Mouse (Mus musculus) embryonic facial prominence, embryonic 15.5 days (tissue): ENCODE measurements around the gene Ston2. TPM values are rescaled to one million over a fixed set of nuclear protein-coding genes. Genes with fewer than 3 reads are reported as not detected.
"Not testable (repeated sequence)": the region's sequence is repeated elsewhere in the genome, so short reads cannot be mapped to it uniquely, and the experiment has no call there.

Source experiments
- ATAC-seq: fragments of 200-750 bp; cut with Nextera tagmentation; 2 replicates; pipeline ENCODE4 v1.8.0; 2017; ENCODE audit warnings: low read depth, moderate TSS enrichment; ENCODE audit not compliant: insufficient number of reproducible peaks, low FRiP score, low TSS enrichment
- H3K27ac ChIP-seq: fragments of 300-500 bp; sonication (generic); replicated peaks from 2 replicates; pipeline ENCODE4 v1.5.1; 2015; ENCODE audit warnings: mild to moderate bottlenecking, inconsistent platforms
- H3K27me3 ChIP-seq: fragments of 300-500 bp; sonication (generic); 2 replicates; pipeline ENCODE4 v1.6.1; 2015; ENCODE audit warnings: inconsistent platforms
- H3K36me3 ChIP-seq: fragments of 300-500 bp; sonication (generic); 2 replicates; pipeline ENCODE4 v1.6.1; 2015; ENCODE audit warnings: mild to moderate bottlenecking, inconsistent platforms
- H3K4me1 ChIP-seq: fragments of 300-500 bp; sonication (generic); 2 replicates; pipeline ENCODE4 v1.6.1; 2015; ENCODE audit warnings: inconsistent platforms
- H3K4me2 ChIP-seq: fragments of 300-500 bp; sonication (generic); replicated peaks from 2 replicates; pipeline ENCODE4 v1.6.1; 2015; ENCODE audit warnings: mild to moderate bottlenecking, inconsistent platforms
- H3K4me3 ChIP-seq: fragments of 300-500 bp; sonication (generic); replicated peaks from 2 replicates; pipeline ENCODE4 v1.5.1; 2015; ENCODE audit warnings: mild to moderate bottlenecking, inconsistent platforms
- H3K9ac ChIP-seq: fragments of 300-500 bp; sonication (generic); 2 replicates; pipeline ENCODE4 v1.6.1; 2015; ENCODE audit warnings: inconsistent platforms
- H3K9me3 ChIP-seq: fragments of 300-500 bp; sonication (generic); replicated peaks from 2 replicates; pipeline ENCODE4 v1.6.1; 2016; ENCODE audit warnings: inconsistent platforms
- WGBS: fragments of 180-500 bp; shearing (Covaris S2); methylation state at CpG from one replicate; pipeline ENCODE4 v1.1.7; 2015; 5-methylcytosine and 5-hydroxymethylcytosine counted together
- polyA plus RNA-seq: library from polyadenylated mRNA; unstranded; fragments of >200 nt; fragmentation: Nextera tagmentation; extraction: Ambion mirVana; gene quantifications from 2 replicates; pipeline ENCODE4 v1.2.1, GENCODE M21; 2015

The Ston2 gene
- polyA plus RNA-seq, 1 experiment from 2014 or later: 11.5 TPM

GRCm38 (mm10) chr12:91749543-91750184 lies 38.5 kb downstream of the Ston2 start:
- Histone ChIP-seq H3K27me3 (no peaks in the 10 kb centered on the region), H3K9me3 (no peaks in the 10 kb centered on the region), H3K4me2 (no peak overlapping the region), H3K27ac (no peak overlapping the region), H3K4me1 (peaks cover 32% of the 10 kb centered on the region), H3K36me3 (no peaks in the 10 kb centered on the region), H3K9ac (no peak overlapping the region), H3K4me3 (no peak overlapping the region)
- WGBS: 68% methylated on average over 11 of the region's 11 CpGs
- no peak for ATAC-seq

GRCm38 (mm10) chr12:91748241-91748865 lies 39.8 kb downstream of the Ston2 start:
- Histone ChIP-seq H3K4me2 (no peak overlapping the region), H3K4me3 (no peak overlapping the region), H3K4me1 (peaks cover 30% of the 10 kb centered on the region), H3K27me3 (no peaks in the 10 kb centered on the region), H3K27ac (no peak overlapping the region; the same call in 1 of the 2 replicates), H3K36me3 (no peaks in the 10 kb centered on the region), H3K9ac (no peak overlapping the region), H3K9me3 (no peaks in the 10 kb centered on the region)
- WGBS: 59% methylated on average over 18 of the region's 18 CpGs
- ATAC-seq: 0 out of 2 replicates have a peak, but pooled peaks have one; percentile 26

- H3K27me3 ChIP-seq, H3K4me3 ChIP-seq, H3K9me3 ChIP-seq, H3K36me3 ChIP-seq, H3K4me2 ChIP-seq, H3K27ac ChIP-seq, H3K9ac ChIP-seq, ATAC-seq: not testable (repeated sequence)
- H3K4me1 ChIP-seq: peaks cover 30% of the 10 kb centered on the region
- over 99% methylated on average over 5 of the region's 5 CpGs for WGBS
Observed at GRCm38 (mm10) chr12:91746839-91747238, 41.3 kb downstream of the Ston2 start.

- Histone ChIP-seq H3K36me3 (no peaks in the 10 kb centered on the region), H3K9ac (no peak overlapping the region), H3K9me3 (no peaks in the 10 kb centered on the region), H3K27ac (peak overlapping the region; percentile 78), H3K4me1 (peaks cover 30% of the 10 kb centered on the region), H3K4me3 (no peak overlapping the region), H3K4me2 (peak overlapping the region; percentile 22), H3K27me3 (no peaks in the 10 kb centered on the region)
- 14% methylated on average over 11 of the region's 11 CpGs for WGBS
- peak; percentile 77 for ATAC-seq
Observed at GRCm38 (mm10) chr12:91745758-91746290, 42.4 kb downstream of the Ston2 start.

- Histone ChIP-seq H3K4me1 (peaks cover 30% of the 10 kb centered on the region), H3K4me3 (no peak overlapping the region), H3K4me2 (no peak overlapping the region), H3K27me3 (no peaks in the 10 kb centered on the region), H3K9ac (no peak overlapping the region), H3K27ac (no peak overlapping the region), H3K9me3 (no peaks in the 10 kb centered on the region), H3K36me3 (no peaks in the 10 kb centered on the region)
- no peak for ATAC-seq
- 37% methylated on average over 6 of the region's 6 CpGs for WGBS
Observed at GRCm38 (mm10) chr12:91744091-91744490, 44.1 kb downstream of the Ston2 start.

- no peaks in the 10 kb centered on the region for H3K27me3 ChIP-seq
- no peak overlapping the region for H3K9ac ChIP-seq
- H3K4me2 ChIP-seq: no peak overlapping the region
- 89% methylated on average over 7 of the region's 7 CpGs for WGBS
- no peak overlapping the region for H3K4me3 ChIP-seq
- peaks cover 26% of the 10 kb centered on the region for H3K4me1 ChIP-seq
- H3K27ac ChIP-seq: no peak overlapping the region
- H3K36me3 ChIP-seq: no peaks in the 10 kb centered on the region
- ATAC-seq: no peak
- no peaks in the 10 kb centered on the region for H3K9me3 ChIP-seq
Observed at GRCm38 (mm10) chr12:91742916-91743315, 45.3 kb downstream of the Ston2 start.

GRCm38 (mm10) chr12:91738381-91738780 lies 49.8 kb downstream of the Ston2 start:
- no peak overlapping the region for H3K4me2 ChIP-seq
- no peak for ATAC-seq
- 68% methylated on average over 4 of the region's 4 CpGs for WGBS
- H3K27ac ChIP-seq: no peak overlapping the region
- H3K9ac ChIP-seq: no peak overlapping the region
- no peaks in the 10 kb centered on the region for H3K9me3 ChIP-seq
- no peaks in the 10 kb centered on the region for H3K27me3 ChIP-seq
- H3K36me3 ChIP-seq: no peaks in the 10 kb centered on the region
- H3K4me1 ChIP-seq: 0 out of 2 replicates have a peak, but pooled peaks cover 5% of the 10 kb centered on the region
- no peak overlapping the region for H3K4me3 ChIP-seq

- Histone ChIP-seq H3K4me1 (0 out of 2 replicates have a peak, but pooled peaks cover 8% of the 10 kb centered on the region), H3K27ac (no peak overlapping the region), H3K27me3 (no peaks in the 10 kb centered on the region), H3K9me3 (no peaks in the 10 kb centered on the region), H3K4me2 (no peak overlapping the region), H3K4me3 (no peak overlapping the region), H3K9ac (no peak overlapping the region), H3K36me3 (no peaks in the 10 kb centered on the region)
- ATAC-seq: no peak
- 88% methylated on average over 15 of the region's 15 CpGs for WGBS
Observed at GRCm38 (mm10) chr12:91736221-91736980, 51.8 kb downstream of the Ston2 start.

- ATAC-seq: no peak
- no peak overlapping the region for H3K27ac ChIP-seq
- H3K27me3 ChIP-seq: no peaks in the 10 kb centered on the region
- H3K4me1 ChIP-seq: 0 out of 2 replicates have a peak, but pooled peaks cover 9% of the 10 kb centered on the region
- H3K9ac ChIP-seq: no peak overlapping the region
- H3K36me3 ChIP-seq: no peaks in the 10 kb centered on the region
- no peak overlapping the region for H3K4me2 ChIP-seq
- 48% methylated on average over 15 of the region's 15 CpGs for WGBS
- H3K9me3 ChIP-seq: no peaks in the 10 kb centered on the region
- no peak overlapping the region for H3K4me3 ChIP-seq
Observed at GRCm38 (mm10) chr12:91734246-91735027, 53.8 kb downstream of the Ston2 start.

- H3K4me2 ChIP-seq: no peak overlapping the region
- 0 out of 2 replicates have a peak, but pooled peaks cover 9% of the 10 kb centered on the region for H3K4me1 ChIP-seq
- H3K9ac ChIP-seq: no peak overlapping the region
- no peaks in the 10 kb centered on the region for H3K9me3 ChIP-seq
- ATAC-seq: no peak
- H3K36me3 ChIP-seq: no peaks in the 10 kb centered on the region
- H3K27ac ChIP-seq: no peak overlapping the region
- no peak overlapping the region for H3K4me3 ChIP-seq
- WGBS: 73% methylated on average over 6 of the region's 6 CpGs
- no peaks in the 10 kb centered on the region for H3K27me3 ChIP-seq
Observed at GRCm38 (mm10) chr12:91732729-91733448, 55.3 kb downstream of the Ston2 start.
